Mouse (Mus musculus): Measurements from ENCODE around the gene Rrbp1.

The Rrbp1 gene

DNA sequence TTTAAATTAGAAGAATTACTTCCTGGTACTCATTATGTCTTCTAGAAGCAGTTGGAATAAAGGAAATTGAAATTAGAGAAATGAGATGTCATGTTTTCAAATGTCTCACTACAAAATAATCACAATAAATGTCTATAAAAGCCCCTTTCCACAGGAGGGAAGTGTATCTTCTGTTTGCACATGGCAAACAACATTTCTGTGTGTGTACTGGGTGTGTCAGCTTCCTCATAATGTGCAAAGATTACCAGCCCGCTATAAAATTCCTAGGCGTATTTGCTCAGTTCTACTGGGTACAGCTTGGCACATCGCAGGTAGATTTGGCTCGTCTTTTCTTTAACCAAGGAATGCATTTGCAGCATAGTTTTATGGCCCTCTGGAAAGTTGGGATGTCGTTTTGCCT, 93.4 kb downstream of the Rrbp1 start:
- DNase-seq (ENCODE audit: low read depth, low spot score): no peak

DNA sequence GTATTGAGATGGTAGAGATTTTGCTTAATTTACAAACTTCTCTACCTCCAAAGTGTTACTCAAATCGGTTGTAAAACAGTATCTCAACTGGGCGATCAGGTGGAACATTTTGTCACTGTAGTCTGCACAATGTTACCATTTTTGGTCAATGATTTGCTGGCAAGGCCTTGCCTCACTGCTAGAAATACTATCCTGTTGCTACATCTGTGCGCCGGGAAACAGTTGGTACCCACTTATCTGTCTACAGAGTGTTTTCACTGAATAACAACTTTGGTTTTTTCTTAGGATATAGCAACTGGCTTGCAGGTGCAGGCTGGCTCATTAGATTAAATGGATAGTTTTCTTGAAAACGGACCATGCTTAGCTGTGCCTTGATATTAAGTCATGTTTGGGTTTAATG, 94.8 kb downstream of the Rrbp1 start:
- DNase-seq (ENCODE audit: low read depth, low spot score): peak; percentile 48

DNA sequence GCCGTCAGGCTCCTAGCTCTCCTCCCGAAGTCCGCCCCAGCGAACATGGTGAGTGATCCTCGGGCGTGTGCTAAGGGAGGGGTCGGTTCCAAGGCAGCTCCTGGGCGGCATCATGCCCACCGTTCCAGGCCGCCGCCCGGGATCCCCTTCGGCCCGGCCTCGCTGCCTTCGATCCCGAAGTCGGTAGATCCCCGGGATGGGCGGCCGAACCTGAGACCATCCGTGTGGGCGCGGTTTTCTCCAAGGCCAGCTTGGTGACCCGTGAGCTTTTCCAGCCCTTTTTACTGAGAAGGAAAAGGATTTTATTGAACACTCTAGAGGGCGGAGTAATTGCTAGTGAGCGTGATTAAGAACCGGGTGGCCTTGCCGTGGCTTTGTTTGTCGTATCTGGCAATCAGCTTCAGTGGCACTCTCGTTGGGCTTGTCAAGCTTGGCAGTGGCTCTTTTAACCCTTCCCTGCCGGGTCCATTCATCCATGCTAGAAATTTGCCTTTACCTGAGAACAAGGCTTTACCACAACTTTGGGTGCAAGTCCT, 95.4 kb downstream of the Rrbp1 start:
- DNase-seq (ENCODE audit: low read depth, low spot score): peak; percentile 70

DNA sequence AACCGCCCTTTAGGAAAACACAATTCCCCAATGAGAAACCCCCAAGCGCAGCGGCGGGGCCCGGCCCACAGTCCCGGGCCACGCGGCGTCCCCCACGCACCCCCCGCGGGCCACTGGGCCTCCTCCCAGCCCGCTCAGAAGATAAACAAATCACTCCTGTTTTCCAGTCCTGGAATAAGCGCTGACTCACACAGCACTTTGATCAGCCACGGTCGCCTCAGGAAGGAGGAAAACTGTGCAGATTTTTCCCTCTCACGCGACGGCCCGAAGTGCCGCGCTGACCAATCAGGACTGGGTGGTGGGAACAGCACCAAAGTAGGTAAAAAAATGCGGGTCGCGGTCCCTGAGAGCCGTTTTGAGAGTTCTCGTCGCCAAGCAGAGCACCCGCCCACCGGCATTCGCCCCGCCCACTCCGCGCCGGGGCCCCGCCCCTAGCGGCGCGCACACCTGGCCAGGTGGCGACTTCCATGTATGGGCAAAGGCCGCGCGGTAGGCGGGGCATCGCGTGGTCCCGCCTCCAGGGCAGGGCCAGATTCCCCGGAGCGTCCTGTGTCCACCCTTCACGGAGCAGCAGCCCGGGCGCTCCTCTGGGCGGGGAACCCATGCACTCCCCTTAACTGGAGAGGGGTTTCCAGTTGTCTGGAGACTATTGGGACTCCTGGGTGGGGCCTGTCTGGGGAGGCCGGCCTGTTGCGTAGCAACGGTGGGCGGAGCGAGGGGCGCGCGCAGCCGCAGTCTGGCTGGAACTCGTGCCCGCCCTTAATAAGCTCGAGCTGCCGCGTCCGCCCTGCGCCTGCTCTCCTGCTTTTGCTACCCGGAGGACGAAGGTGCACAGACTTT, 96.1 kb downstream of the Rrbp1 start, which contains the start of gene Dstn:
Gene Dstn, plus strand, starts transcription at position 561 of the 840 bp plus-strand sequence.
- DNase-seq (ENCODE audit: low read depth, low spot score): peak; percentile 97

DNA sequence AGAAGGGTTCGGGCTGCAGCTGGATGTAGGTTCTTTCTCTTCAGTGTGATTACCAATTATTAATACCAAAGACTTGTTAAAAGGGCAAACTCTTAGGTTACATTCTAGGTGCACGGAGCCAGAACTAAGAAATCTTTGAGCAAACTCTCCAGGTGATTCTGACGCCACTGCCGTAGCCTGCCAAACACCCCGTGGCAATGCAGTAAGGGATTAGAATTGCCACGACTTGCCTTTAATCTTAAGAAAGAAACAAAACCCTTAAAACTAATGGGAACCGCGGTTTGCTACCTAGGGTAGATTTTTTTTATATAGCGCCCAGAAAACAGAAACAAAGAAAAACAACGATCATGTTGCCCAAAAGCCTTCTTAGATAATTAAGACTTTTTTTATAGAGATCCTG, 96.8 kb downstream of the Rrbp1 start:
- DNase-seq (ENCODE audit: low read depth, low spot score): no peak

DNA sequence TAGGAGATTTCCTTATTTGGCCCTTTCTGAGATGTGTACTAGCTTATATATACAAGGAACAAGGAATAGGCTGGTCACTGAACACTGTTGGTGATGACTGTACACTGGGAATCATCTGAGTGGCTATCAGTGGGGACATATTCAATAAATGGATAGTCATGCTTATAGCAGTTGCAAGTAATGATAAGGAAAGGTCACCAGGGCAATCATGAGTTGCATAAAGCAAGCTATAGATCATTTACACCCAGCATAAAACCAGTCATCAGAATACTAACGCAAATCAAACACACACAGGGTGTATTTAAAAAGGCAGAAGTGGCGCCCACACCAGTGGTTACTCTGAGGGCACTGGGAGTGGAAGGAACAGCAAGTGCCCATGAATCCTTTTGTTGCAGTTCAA, 98.9 kb downstream of the Rrbp1 start:
- DNase-seq (ENCODE audit: low read depth, low spot score): no peak

- DNase-seq (ENCODE audit: low read depth, low spot score): peak; percentile 66
Observed at GRCm38 (mm10) chr2:143909230-143909629, 101.8 kb downstream of the Rrbp1 start.

DNA sequence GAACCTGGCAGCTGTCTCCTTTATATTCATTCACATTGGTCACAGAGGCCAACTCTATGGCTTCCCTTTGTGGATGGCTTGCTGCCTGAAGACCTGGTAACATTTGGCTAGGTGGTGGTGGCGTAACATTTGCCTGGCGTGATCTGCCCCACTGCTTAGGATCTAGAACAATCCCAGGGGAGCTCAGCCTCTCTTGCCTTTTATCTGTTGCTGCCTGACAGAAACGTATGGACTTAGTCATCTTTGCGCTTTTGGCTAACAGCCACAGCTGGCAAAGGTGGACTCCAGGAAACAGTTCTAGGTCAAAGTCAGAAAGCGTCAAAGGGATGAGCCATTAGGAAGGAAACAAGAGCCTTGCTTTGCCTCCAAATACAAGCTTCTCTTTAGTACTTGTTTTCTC, 106.2 kb downstream of the Rrbp1 start:
- DNase-seq (ENCODE audit: low read depth, low spot score): peak; percentile 71

- peak; percentile 75 for DNase-seq (ENCODE audit: low read depth, low spot score)
Observed at GRCm38 (mm10) chr2:143903376-143904045, 107.6 kb downstream of the Rrbp1 start.

GRCm38 (mm10) chr2:143900821-143901351, 110.2 kb downstream of the Rrbp1 start:
- DNase-seq (ENCODE audit: low read depth, low spot score): no peak

DNA sequence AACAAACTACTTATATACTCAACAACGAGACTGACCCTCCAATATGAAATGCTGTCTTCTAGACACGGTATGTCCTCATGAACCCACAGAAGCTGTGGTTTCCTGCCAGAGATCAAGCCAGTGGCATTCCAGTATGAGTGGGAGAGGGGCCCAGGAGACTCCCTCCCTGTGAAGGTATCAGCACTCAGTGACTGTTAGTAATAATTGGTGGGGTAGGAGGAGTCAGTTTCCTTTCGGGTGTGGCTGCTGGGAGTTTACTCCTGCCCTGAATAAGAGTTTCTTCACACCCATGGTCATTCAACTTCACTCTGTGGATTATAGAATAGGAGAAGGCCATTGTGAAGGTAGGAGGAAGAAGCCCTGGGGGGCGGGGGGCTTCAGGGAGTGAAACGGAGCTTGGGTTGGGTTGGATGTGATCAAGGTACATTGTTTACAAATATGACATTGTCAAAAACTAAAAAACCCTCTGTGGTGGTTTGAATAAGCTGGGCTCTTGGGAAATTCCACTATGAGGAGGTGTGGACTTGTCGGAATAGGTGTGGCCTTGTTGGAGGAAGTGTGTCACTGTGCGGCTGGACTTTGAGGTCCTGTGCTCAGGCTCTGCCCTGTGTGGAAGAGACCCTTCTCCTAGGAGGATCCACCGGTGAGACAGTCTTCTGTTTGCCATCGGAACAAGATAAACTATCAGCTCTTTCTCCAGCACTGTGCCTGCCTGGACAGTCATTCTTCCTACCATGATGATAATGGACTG, 111.4 kb downstream of the Rrbp1 start:
- no peak for DNase-seq (ENCODE audit: low read depth, low spot score)

Data from 3T3-L1 (cell line).